8 mouse cellular contexts compared by ENCODE assay signal in the genomic region with DNA sequence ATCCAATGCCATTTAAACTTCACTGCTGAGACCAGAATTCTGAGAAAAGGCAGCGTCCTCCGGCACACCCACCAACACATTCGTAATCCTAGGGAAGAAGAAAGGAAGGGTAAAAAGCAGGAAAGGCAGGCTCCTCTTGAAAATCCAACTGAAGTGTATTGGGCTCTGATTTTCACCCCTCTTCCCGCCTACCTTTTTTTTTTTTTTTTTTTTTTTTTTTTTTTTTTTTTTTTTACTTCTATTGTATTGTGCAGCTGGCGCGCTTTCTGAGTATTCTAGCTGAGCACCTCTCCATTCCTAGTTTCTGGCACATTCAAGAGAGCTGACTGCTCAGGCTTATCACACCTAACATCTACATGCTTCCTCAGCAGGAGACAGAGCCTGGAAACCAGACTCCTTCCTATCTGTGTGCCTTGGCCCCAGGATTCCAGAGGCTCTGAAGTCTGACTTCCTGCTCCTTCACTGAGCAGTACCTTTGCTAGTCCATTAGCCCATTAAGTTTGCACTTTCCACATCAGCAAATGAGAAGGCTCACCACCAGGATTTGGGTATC. TPM values are rescaled to one million over a fixed set of nuclear protein-coding genes. Genes with fewer than 3 reads are reported as not detected.
DNase-seq lines count a peak whose midpoint lies in the region; ATAC-seq and TF ChIP-seq lines count a peak whose summit lies in the region.

No protein-coding gene starts in this region.

- peak overlapping the region; percentile 97 for H3K4me2 ChIP-seq in heart, embryonic 15.5 days
- H3K4me2 ChIP-seq in liver, embryonic 14.5 days (ENCODE audit: low read depth): peak overlapping the region; percentile 65
- peak overlapping the region; percentile 81 for H3K4me2 ChIP-seq in stomach, embryonic 16.5 days (ENCODE audit: low read depth, low read length)

- intact Hi-C loops in left cerebral cortex, adult 2 months (cut with DNase I): loop anchor here (5.0 kb wide), 1 partner anchor 89 kb away; no protein-coding TSS in a partner anchor

- no peaks in the 10 kb centered on the region for H3K9me3 ChIP-seq in heart, embryonic 15.5 days (replicated peaks)
- H3K9me3 ChIP-seq in liver, embryonic 14.5 days (ENCODE audit: control insufficient read depth, low read length): no peaks in the 10 kb centered on the region
- no peaks in the 10 kb centered on the region for H3K9me3 ChIP-seq in stomach, embryonic 16.5 days (replicated peaks; ENCODE audit: control insufficient read depth, low read length)

- no peaks in the 10 kb centered on the region for H3K4me1 ChIP-seq in cortical plate, adult 2 months (ENCODE audit: control insufficient read depth, insufficient read depth, low read length)
- H3K4me1 ChIP-seq in heart, embryonic 15.5 days (replicated peaks): peaks cover 18% of the 10 kb centered on the region
- peaks cover 0 to 3% of the 10 kb centered on the region in 2 experiments; a peak in 1 of 4 replicates for H3K4me1 ChIP-seq in liver, embryonic 14.5 days (replicated peaks; ENCODE audit: control insufficient read depth in 2 of 2, insufficient read depth in 2 of 2, low read length in 1 of 2)
- H3K4me1 ChIP-seq in stomach, embryonic 16.5 days (ENCODE audit: control insufficient read depth, insufficient read depth, low read length): peaks cover 5% of the 10 kb centered on the region; the same call in 1 of the 2 replicates

- peak overlapping the region; percentile 47 for H3K4me3 ChIP-seq in left cerebral cortex, adult 2 months
- H3K4me3 ChIP-seq in cortical plate, adult 2 months (ENCODE audit: insufficient read depth, low read length): peak overlapping the region; percentile 70
- H3K4me3 ChIP-seq in heart, embryonic 15.5 days: peak overlapping the region; percentile 71
- H3K4me3 ChIP-seq in liver, embryonic 14.5 days (ENCODE audit: insufficient read depth in 1 of 2, low read depth in 2 of 2, low read length in 2 of 2): peak overlapping the region; percentile 33
- peak overlapping the region; percentile 64 for H3K4me3 ChIP-seq in stomach, embryonic 16.5 days (replicated peaks; ENCODE audit: low read length)

- TF ChIP-seq POLR2A in cortical plate, adult 2 months (IDR thresholded peaks at IDR 0.05; ENCODE audit: extremely low read depth, insufficient read depth, low read length): no peak

- H3K27me3 ChIP-seq in heart, embryonic 15.5 days: peaks cover 17% of the 10 kb centered on the region
- H3K27me3 ChIP-seq in liver, embryonic 14.5 days (ENCODE audit: control insufficient read depth, insufficient read depth, low read length): no peaks in the 10 kb centered on the region; the same call in 1 of the 2 replicates
- no peaks in the 10 kb centered on the region for H3K27me3 ChIP-seq in stomach, embryonic 16.5 days (ENCODE audit: control insufficient read depth, insufficient read depth, low read length)

- no peak for ATAC-seq in heart, embryonic 15.5 days (replicated peaks; ENCODE audit: insufficient number of reproducible peaks, insufficient read depth, low FRiP score, low read depth)
- no peak for ATAC-seq in liver, embryonic 14.5 days (ENCODE audit: insufficient read depth)
- ATAC-seq in stomach, embryonic 16.5 days (ENCODE audit: insufficient read depth, low FRiP score): no peak

- DNase-seq in left cerebral cortex, adult 2 months (ENCODE audit: extremely low spot score in 1 of 2, low spot score in 2 of 2): peak in 1 of 2 experiments; percentile 10
- no peak for DNase-seq in left cerebral cortex, adult 8-10 months (ENCODE audit: low spot score in 2 of 2)
- no peak for DNase-seq in liver, embryonic 14.5 days (ENCODE audit: low read depth in 3 of 3, low spot score in 3 of 3)
- no peak for DNase-seq in cerebellum, adult 8-10 months
- no peak for DNase-seq in ovary, postnatal 14 days (ENCODE audit: low spot score)

- peak overlapping the region; percentile 43; the same call in 1 of the 2 replicates for H3K9ac ChIP-seq in heart, embryonic 15.5 days
- no peak overlapping the region for H3K9ac ChIP-seq in liver, embryonic 14.5 days (replicated peaks)
- H3K9ac ChIP-seq in stomach, embryonic 16.5 days (ENCODE audit: low read length): peak overlapping the region; percentile 66

- no peaks in the 10 kb centered on the region for H3K36me3 ChIP-seq in heart, embryonic 15.5 days
- H3K36me3 ChIP-seq in liver, embryonic 14.5 days (replicated peaks; ENCODE audit: control insufficient read depth, insufficient read depth, low read depth): no peaks in the 10 kb centered on the region
- no peaks in the 10 kb centered on the region for H3K36me3 ChIP-seq in stomach, embryonic 16.5 days (ENCODE audit: control insufficient read depth, insufficient read depth, low read length)

- no peak for TF ChIP-seq CTCF in left cerebral cortex, adult 2 months (IDR thresholded peaks at IDR 0.05)
- TF ChIP-seq CTCF in cortical plate, adult 2 months (IDR thresholded peaks at IDR 0.05; ENCODE audit: extremely low read depth, insufficient read depth, low read length): no peak
- TF ChIP-seq CTCF in liver, embryonic 14.5 days (IDR thresholded peaks at IDR 0.05; ENCODE audit: low read depth): no peak

- no peak for TF ChIP-seq EP300 in liver, embryonic 14.5 days (IDR thresholded peaks at IDR 0.05; ENCODE audit: low read depth)

- 10% methylated on average over 6 of the region's 6 CpGs for WGBS in heart, embryonic 15.5 days
- WGBS in liver, embryonic 14.5 days (ENCODE audit: insufficient replicate concordance): 15% methylated on average over 6 of the region's 6 CpGs
- 5% methylated on average over 6 of the region's 6 CpGs for WGBS in stomach, embryonic 16.5 days

- H3K27ac ChIP-seq in left cerebral cortex, adult 2 months: peak overlapping the region; percentile 76
- no peak overlapping the region for H3K27ac ChIP-seq in cortical plate, adult 2 months (ENCODE audit: insufficient read depth, low read length)
- H3K27ac ChIP-seq in heart, embryonic 15.5 days: no peak overlapping the region
- H3K27ac ChIP-seq in liver, embryonic 14.5 days: no peak overlapping the region
- H3K27ac ChIP-seq in stomach, embryonic 16.5 days (ENCODE audit: low read length): no peak overlapping the region

RNA-seq across cellular contexts. Expression of a gene that starts 1.0 kb away (rescaled TPM):
- 1 to 10 TPM; 7.7 to 9.4 TPM for total RNA-seq in left cerebral cortex, adult 2 months (2021)
- total RNA-seq in left cerebral cortex, adult 8-10 months (2022): 10 to 100 TPM in 3 of 4 experiments, 1 to 10 TPM in 1; 8.6 to 10.8 (median 10.0) TPM
- polyA plus RNA-seq in cortical plate, adult 2 months (2012; rRNA removed): 3.9 and 4.1 TPM in 2 replicates
- 2.0 and 2.7 TPM in 2 replicates for polyA plus RNA-seq in heart, embryonic 15.5 days (2015; fragmentation: Nextera tagmentation; extraction: Ambion mirVana)
- polyA plus RNA-seq in liver, embryonic 14.5 days (2012; rRNA removed): 0.48 and 0.70 TPM in 2 replicates
- 1.5 and 1.9 TPM in 2 replicates for polyA plus RNA-seq in liver, embryonic 14.5 days (2014; fragmentation: Nextera tagmentation; extraction: Ambion mirVana)
- polyA plus RNA-seq in stomach, embryonic 16.5 days (2015; fragmentation: Nextera tagmentation; extraction: Ambion mirVana): 5.4 and 6.3 TPM in 2 replicates
